Mouse (Mus musculus) hindbrain, embryonic 13.5 days (tissue): ENCODE measurements around the gene Prtn3. TPM values are rescaled to one million over a fixed set of nuclear protein-coding genes. Genes with fewer than 3 reads are reported as not detected.
"Not testable (repeated sequence)": the region's sequence is repeated elsewhere in the genome, so short reads cannot be mapped to it uniquely, and the experiment has no call there.

Experiments
- ATAC-seq: fragments of 200-750 bp; cut with Nextera tagmentation; 2 replicates; pipeline ENCODE4 v1.8.0; 2017; ENCODE audit warnings: moderate TSS enrichment; ENCODE audit not compliant: low FRiP score
- H3K27ac ChIP-seq: fragments of 300-500 bp; sonication (generic); 2 replicates; pipeline ENCODE4 v1.5.1; 2015; ENCODE audit warnings: inconsistent platforms, mild to moderate bottlenecking, moderate library complexity
- H3K27me3 ChIP-seq: fragments of 300-500 bp; sonication (generic); 2 replicates; pipeline ENCODE4 v1.6.1; 2015; ENCODE audit warnings: mild to moderate bottlenecking, inconsistent platforms
- H3K36me3 ChIP-seq: fragments of 300-500 bp; sonication (generic); 2 replicates; pipeline ENCODE4 v1.6.1; 2015; ENCODE audit warnings: mild to moderate bottlenecking, inconsistent platforms
- H3K4me1 ChIP-seq: fragments of 300-500 bp; sonication (generic); replicated peaks from 2 replicates; pipeline ENCODE4 v1.6.1; 2015; ENCODE audit warnings: inconsistent platforms
- H3K4me2 ChIP-seq: fragments of 300-500 bp; sonication (generic); 2 replicates; pipeline ENCODE4 v1.6.1; 2015; ENCODE audit warnings: inconsistent platforms, mild to moderate bottlenecking, moderate library complexity
- H3K4me3 ChIP-seq: fragments of 300-500 bp; sonication (generic); 2 replicates; pipeline ENCODE4 v1.5.1; 2015; ENCODE audit warnings: mild to moderate bottlenecking, inconsistent platforms
- H3K9ac ChIP-seq: fragments of 300-500 bp; sonication (generic); 2 replicates; pipeline ENCODE4 v1.6.1; 2015; ENCODE audit warnings: mild to moderate bottlenecking, inconsistent platforms
- H3K9me3 ChIP-seq: fragments of 300-500 bp; sonication (generic); 2 replicates; pipeline ENCODE4 v1.6.1; 2016; ENCODE audit warnings: inconsistent platforms
- WGBS: fragments of 180-500 bp; shearing (Covaris S2); methylation state at CpG from one replicate; pipeline ENCODE4 v1.1.7; 2015; 5-methylcytosine and 5-hydroxymethylcytosine counted together
- polyA plus RNA-seq: library from polyadenylated mRNA; unstranded; fragments of >200 nt; fragmentation: Nextera tagmentation; extraction: Ambion mirVana; gene quantifications from 2 replicates; pipeline ENCODE4 v1.2.1, GENCODE M21; 2015

Gene Prtn3
- polyA plus RNA-seq, 1 experiment from 2014 or later, result 15.6 TPM

DNA sequence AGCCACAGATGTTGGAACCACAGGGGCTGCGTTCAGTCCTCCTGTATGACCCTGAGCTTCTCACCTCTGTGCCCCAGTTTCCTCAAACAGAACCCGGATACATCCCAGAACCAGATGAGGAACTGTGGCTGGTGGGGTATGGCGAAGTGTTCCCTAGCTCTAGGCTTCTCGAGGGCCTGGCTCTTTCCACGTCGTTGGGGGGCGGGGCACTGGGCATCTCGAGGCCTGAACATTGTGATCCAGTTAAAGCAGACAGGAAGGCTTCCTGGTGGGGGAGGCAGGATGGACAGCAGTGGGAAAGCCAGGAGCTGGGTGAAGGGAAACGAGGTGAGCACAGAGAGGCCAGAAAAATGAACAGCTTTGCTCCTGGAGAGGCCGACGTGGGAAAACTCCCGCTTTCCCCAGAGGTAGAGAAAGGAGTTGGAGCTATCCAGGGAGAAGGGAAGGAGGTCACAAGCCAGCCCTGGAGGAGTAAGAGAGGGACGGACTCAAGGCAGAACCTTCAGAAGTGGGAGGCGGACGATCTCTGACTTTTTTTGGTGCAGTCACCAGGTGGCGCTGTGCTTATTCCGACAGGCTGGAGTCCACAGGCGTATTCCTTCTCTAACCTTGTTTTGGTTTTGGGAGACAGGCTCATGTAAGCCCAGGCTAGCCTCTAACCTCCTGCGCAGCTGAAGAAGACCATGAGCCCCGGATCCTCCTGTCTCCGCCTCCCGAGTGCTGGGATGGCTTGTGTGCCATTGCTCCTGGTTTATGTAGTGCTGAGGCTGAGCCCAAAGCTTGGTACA, 9.2 kb downstream of the Prtn3 start:
- H3K36me3 ChIP-seq, result no peaks in the 10 kb centered on the region
- H3K27ac ChIP-seq, result no peak overlapping the region
- H3K9ac ChIP-seq, result no peak overlapping the region
- no peak for ATAC-seq
- H3K27me3 ChIP-seq, result peaks cover 50% of the 10 kb centered on the region
- no peaks in the 10 kb centered on the region for H3K9me3 ChIP-seq
- no peak overlapping the region for H3K4me3 ChIP-seq
- H3K4me1 ChIP-seq, result peaks cover 16% of the 10 kb centered on the region
- 16% methylated on average over 22 of the region's 22 CpGs for WGBS
- H3K4me2 ChIP-seq, result no peak overlapping the region

DNA sequence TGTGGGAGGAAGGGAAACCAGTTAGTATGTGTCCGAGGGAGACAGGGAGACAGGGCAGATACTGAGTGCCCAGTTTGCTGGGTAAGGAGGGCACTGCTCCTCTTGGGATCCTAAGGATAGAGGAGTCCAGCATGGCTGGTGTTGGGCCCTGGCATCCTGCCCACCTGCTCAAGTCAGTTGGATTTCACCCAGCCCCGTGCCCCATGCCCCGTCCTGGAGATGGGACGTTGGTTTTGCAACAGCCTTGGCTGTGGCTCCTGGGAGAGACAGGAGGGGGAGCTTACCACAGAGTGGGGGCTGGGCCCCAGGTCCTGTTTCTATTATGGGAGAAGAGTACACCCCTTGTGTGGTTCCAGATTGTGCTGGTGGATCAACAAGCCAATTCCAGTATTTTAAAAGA, 10.2 kb downstream of the Prtn3 start:
- ATAC-seq, result no peak

DNA sequence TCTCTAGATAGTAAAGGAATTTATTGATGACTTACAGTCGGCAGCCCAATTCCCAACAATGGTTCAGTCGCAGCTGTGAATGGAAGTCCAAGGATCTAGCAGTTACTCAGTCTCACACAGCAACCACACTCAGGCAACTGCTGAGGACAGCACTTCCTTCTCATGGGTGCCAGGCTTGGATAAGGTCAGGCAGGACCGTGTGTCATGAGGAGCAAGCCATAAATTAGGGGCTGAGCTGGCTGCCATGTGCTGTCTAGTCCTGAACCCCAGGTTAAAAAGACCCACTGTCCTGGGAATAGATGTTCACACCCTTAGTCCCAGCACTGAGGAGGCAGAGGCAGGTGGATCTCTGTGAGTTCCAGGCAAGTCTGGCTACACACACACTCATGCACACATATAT, 10.7 kb downstream of the Prtn3 start:
- not testable (repeated sequence) for H3K9me3 ChIP-seq, ATAC-seq, H3K9ac ChIP-seq, H3K4me3 ChIP-seq, H3K4me2 ChIP-seq, H3K27ac ChIP-seq, H3K36me3 ChIP-seq
- H3K27me3 ChIP-seq, result peaks cover 47% of the 10 kb centered on the region
- 86% methylated on average over 3 of the region's 3 CpGs for WGBS
- H3K4me1 ChIP-seq, result peaks cover 16% of the 10 kb centered on the region

More for the DNA sequence above, 10.2 kb downstream of the Prtn3 start:
- peaks cover 16% of the 10 kb centered on the region for H3K4me1 ChIP-seq
- 69% methylated on average over 4 of the region's 4 CpGs for WGBS
- peaks cover 50% of the 10 kb centered on the region for H3K27me3 ChIP-seq
- H3K9ac ChIP-seq, result no peak overlapping the region
- H3K4me3 ChIP-seq, result no peak overlapping the region
- H3K36me3 ChIP-seq, result no peaks in the 10 kb centered on the region
- no peaks in the 10 kb centered on the region for H3K9me3 ChIP-seq
- no peak overlapping the region for H3K27ac ChIP-seq
- H3K4me2 ChIP-seq, result no peak overlapping the region

DNA sequence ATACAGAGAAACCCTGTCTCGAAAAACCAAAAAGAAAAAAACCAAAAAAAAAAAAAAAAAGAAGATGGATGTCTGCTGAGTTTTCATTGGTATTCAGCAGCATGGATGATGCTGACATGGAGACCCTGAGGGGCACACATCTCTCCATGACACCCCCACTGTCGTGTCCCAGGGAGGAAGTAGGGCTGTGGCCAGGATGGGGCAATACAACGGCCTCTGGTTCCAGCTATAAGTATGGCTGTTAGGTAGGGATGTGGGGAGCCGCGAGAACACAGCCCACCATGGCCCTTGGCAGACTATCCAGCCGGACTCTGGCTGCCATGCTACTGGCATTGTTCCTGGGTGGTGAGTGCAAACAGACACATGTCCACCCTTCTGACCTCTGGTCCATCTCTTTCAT, 11.8 kb downstream of the Prtn3 start, which contains the start of gene Elane:
TSS of gene Elane (plus strand) at position 194 of the 400 bp plus-strand sequence.
- Histone ChIP-seq H3K27me3 (peaks cover 44% of the 10 kb centered on the region), H3K36me3 (no peaks in the 10 kb centered on the region), H3K4me3 (no peak within 1 kb of the TSS), H3K9ac (no peak within 1 kb of the TSS), H3K9me3 (no peaks in the 10 kb centered on the region), H3K4me1 (peaks cover 16% of the 10 kb centered on the region), H3K4me2 (no peak within 1 kb of the TSS), H3K27ac (no peak within 1 kb of the TSS)
- 83% methylated on average over 6 of the region's 6 CpGs for WGBS
- no peak for ATAC-seq

DNA sequence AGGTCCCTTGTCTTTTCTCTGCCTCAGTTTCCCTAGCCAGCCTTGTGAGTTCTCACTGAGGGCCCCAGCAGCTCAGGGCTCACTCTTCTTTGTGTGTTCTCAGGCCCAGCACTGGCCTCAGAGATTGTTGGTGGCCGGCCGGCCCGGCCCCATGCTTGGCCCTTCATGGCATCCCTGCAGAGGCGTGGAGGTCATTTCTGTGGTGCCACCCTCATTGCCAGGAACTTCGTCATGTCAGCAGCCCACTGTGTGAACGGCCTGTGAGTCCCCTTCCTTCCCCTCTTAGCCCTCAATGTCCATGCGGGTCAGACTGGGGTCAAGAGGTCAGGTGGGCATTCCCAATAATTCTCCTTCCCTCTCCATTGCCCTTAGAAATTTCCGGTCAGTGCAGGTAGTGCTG, 12.3 kb downstream of the Prtn3 start:
- Histone ChIP-seq H3K27me3 (peaks cover 45% of the 10 kb centered on the region), H3K4me3 (no peak overlapping the region), H3K9ac (no peak overlapping the region), H3K4me2 (no peak overlapping the region), H3K4me1 (peaks cover 16% of the 10 kb centered on the region), H3K36me3 (no peaks in the 10 kb centered on the region), H3K27ac (no peak overlapping the region), H3K9me3 (no peaks in the 10 kb centered on the region)
- 77% methylated on average over 8 of the region's 8 CpGs for WGBS
- no peak for ATAC-seq

DNA sequence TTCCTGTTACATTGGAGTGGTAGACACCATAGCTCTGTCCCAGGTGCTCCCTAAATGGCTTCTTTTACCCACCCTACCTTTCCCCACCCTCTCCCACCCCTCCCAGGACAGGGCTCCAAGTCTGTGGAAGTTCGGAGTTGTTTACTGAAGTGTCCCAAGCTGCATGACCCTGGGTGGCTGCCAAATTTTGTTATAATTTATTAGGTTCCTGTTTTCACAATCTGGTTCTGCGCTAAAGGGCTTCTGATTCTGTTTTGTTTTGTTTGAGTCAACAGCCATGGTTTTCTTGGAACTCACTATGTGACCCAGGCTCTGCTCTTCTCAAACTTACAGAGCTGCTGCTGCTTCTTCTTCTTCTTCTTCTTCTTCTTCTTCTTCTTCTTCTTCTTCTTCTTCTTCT, 15.1 kb downstream of the Prtn3 start:
- H3K27ac ChIP-seq, result no peak overlapping the region
- H3K27me3 ChIP-seq, result peaks cover 18% of the 10 kb centered on the region
- no peak for ATAC-seq
- 79% methylated on average over 2 of the region's 2 CpGs for WGBS
- H3K9ac ChIP-seq, result no peak overlapping the region
- no peak overlapping the region for H3K4me2 ChIP-seq
- H3K9me3 ChIP-seq, result no peaks in the 10 kb centered on the region
- H3K4me3 ChIP-seq, result no peak overlapping the region
- H3K36me3 ChIP-seq, result peaks cover 8% of the 10 kb centered on the region
- H3K4me1 ChIP-seq, result no peaks in the 10 kb centered on the region

DNA sequence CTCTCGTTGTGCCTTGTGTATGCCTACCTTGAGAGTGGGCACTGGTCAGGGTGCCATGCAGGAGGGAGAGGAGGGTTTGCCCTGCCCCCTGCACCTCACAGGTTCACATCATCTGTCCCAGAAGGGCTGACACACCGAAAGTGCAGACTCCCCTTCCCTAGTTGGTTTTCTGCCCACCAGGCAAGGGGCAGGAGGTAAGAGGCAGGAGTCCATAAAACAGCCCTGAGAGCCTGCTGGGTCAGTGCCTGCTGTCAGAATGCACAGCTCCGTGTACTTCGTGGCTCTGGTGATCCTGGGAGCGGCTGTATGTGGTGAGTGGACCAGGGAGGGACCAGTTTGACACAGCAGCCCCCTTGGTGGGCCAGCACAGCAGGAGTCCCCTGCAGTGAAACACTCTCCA, 16.4 kb downstream of the Prtn3 start, which contains the start of gene Cfd:
TSS of gene Cfd (plus strand) at position 184 of the 400 bp plus-strand sequence.
- Histone ChIP-seq H3K9ac (no peak within 1 kb of the TSS), H3K36me3 (peaks cover 19% of the 10 kb centered on the region), H3K27ac (no peak within 1 kb of the TSS), H3K4me1 (no peaks in the 10 kb centered on the region), H3K4me3 (no peak within 1 kb of the TSS), H3K9me3 (no peaks in the 10 kb centered on the region), H3K27me3 (peaks cover 18% of the 10 kb centered on the region), H3K4me2 (no peak within 1 kb of the TSS)
- ATAC-seq, result no peak
- WGBS, result 42% methylated on average over 5 of the region's 5 CpGs

DNA sequence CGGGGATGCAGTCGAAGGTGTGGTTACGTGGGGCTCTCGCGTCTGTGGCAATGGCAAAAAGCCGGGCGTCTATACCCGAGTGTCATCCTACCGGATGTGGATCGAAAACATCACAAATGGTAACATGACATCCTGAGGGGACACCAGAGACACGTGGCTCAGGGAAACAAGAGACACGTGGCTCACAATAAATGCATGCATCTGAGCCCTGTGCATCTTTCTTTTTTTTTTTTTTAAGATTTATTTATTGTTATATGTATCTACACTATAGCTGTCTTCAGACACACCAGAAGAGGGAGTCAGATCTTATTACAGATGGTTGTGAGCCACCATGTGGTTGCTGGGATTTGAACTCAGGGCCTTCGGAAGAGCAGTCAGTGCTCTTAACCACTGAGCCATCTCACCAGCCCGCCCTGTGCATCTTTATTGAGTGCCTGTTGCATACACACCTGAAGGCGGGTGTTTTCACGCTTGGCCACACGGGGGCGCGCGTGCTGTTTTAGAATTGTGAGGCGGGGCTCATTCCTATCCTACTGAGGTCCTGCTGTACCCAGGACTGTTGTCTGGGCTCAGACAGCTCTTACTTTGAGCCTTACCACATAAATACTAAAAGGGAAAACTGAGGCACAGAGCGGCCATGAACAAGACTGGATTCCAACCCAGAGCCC, 18.3 kb downstream of the Prtn3 start:
- H3K9ac ChIP-seq, H3K9me3 ChIP-seq, H3K4me2 ChIP-seq, H3K4me3 ChIP-seq, H3K4me1 ChIP-seq, H3K27ac ChIP-seq: not testable (repeated sequence)
- H3K36me3 ChIP-seq, result peaks cover 38% of the 10 kb centered on the region
- peaks cover 26% of the 10 kb centered on the region for H3K27me3 ChIP-seq
- peak; percentile 22; the same call in 1 of the 2 replicates for ATAC-seq
- WGBS, result 47% methylated on average over 22 of the region's 22 CpGs

DNA sequence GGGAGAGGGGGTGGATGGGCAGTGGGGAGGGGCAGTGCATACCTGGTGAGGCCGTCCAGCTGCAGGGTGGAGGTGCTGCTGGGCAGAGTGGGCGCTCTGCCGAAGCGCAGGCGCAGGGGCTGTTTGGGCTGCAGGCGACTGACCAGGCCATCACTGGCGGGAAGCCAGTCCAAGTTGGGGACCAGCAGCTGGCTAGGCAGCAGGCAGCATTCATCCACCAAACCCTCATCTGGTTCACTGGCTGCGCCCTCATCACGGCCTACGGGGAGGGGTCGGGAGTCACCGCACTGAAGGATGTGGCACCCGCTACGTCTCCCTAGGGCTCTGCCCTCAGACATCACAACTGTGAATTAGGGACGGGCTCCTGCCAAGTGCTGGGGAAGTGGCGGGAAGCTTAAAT, 22.0 kb downstream of the Prtn3 start:
- H3K27ac ChIP-seq, result no peak overlapping the region
- no peak for ATAC-seq
- H3K4me1 ChIP-seq, result peaks cover 10% of the 10 kb centered on the region
- peaks cover 55% of the 10 kb centered on the region for H3K36me3 ChIP-seq
- no peak overlapping the region for H3K9ac ChIP-seq
- H3K27me3 ChIP-seq, result peaks cover 27% of the 10 kb centered on the region
- no peak overlapping the region for H3K4me3 ChIP-seq
- WGBS, result 92% methylated on average over 16 of the region's 16 CpGs
- H3K4me2 ChIP-seq, result no peak overlapping the region
- no peaks in the 10 kb centered on the region for H3K9me3 ChIP-seq

DNA sequence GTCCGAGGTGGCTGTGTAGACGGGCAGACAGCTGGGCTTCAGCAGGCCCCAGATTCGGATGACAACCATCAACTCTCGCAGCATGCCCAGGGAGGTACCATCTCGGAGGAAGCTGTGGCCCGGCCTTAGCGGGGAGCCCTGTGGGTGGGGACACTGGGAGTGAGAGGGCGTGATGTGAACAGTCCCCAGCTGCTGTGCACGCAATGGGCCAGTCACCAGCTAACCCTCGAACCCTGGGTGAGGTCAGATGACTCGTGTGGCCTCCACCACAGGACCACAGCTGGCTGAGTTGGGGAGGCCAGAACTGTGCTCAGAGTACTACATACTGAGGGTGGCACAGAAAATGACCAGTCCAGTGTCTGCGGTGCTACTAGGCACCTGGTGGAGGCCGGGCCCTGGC, 22.5 kb downstream of the Prtn3 start:
- peaks cover 55% of the 10 kb centered on the region for H3K36me3 ChIP-seq
- no peaks in the 10 kb centered on the region for H3K9me3 ChIP-seq
- no peak overlapping the region for H3K4me3 ChIP-seq
- 89% methylated on average over 13 of the region's 13 CpGs for WGBS
- H3K27ac ChIP-seq, result no peak overlapping the region
- peaks cover 24% of the 10 kb centered on the region for H3K27me3 ChIP-seq
- no peak overlapping the region for H3K9ac ChIP-seq
- ATAC-seq, result no peak
- no peak overlapping the region for H3K4me2 ChIP-seq
- peaks cover 12% of the 10 kb centered on the region for H3K4me1 ChIP-seq

DNA sequence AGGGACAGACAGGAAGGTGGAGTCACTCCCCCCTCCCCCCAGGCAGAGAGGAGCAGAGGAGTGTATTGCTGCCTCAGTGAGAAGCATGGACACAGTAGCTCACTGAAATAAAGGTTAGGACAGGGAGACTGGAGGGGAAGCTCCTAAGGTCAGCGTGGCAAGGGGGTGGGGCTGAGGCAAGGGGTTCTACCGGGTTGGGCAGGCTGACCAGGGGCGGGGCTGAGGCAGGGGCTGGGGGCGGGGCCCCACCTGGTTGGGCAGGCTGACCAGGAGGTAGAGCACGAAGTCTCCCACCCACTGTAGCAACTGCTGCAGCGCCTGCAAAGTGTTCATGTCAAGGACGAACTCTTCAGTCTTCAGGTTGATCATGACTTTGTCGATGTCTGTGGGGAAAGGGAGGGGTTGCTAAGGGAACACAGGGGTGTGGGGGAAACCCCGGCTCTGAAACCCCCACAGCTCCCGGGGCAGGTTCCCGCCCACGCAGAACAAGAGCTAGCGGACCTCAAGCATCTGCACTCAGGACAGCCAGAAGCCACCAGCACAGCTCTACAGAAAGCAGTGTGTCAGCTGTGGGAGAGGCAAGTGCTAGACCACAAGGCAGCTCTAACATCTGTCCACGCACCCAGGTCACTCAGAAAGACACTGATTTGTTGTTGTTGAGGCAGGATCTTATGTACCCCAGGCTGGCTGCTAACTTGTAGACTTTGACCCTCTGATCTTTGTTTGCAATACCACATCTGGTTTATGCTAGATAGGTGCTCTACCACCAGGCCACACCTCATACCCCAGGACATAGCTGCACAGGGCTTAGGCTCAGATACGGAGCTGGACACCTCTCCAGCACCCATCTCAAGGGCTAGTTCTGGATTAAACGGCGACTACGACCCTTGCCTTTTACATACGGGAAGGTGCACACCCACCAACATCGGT, 23.3 kb downstream of the Prtn3 start:
- H3K9ac ChIP-seq, result peak overlapping the region; percentile 19; the same call in 1 of the 2 replicates
- no peak overlapping the region for H3K4me2 ChIP-seq
- H3K9me3 ChIP-seq, result no peaks in the 10 kb centered on the region
- H3K4me1 ChIP-seq, result peaks cover 12% of the 10 kb centered on the region
- 51% methylated on average over 19 of the region's 20 CpGs for WGBS
- H3K27ac ChIP-seq, result no peak overlapping the region
- H3K4me3 ChIP-seq, result no peak overlapping the region
- peaks cover 59% of the 10 kb centered on the region for H3K36me3 ChIP-seq
- ATAC-seq, result no peak
- H3K27me3 ChIP-seq, result peaks cover 24% of the 10 kb centered on the region

DNA sequence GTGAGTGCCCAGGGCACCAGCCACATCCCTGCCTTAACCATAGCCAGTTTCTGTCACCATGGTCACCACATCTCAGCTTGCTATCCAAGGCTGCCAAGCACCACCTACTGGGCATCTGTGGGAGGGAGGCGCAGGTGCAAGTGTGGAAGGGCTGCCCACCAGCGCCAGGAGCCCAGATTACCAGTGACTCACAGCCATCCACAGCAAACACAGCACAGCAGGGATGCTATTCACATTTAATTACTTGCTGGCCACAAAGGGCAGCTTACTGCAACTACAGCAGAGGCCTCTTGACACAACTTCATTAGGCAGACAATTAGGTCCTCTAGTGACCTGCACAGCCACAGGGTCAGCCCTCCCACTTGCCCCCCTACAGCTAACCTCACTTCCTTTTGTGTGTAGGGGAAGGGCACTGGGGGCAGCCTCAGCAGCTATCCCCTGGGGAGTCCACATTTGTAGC, 26.7 kb downstream of the Prtn3 start:
- peak; percentile 65 for ATAC-seq
- Histone ChIP-seq H3K36me3 (peaks cover 70% of the 10 kb centered on the region), H3K4me3 (no peak overlapping the region), H3K9ac (peak overlapping the region; percentile 7), H3K9me3 (no peaks in the 10 kb centered on the region), H3K4me2 (no peak overlapping the region), H3K4me1 (peaks cover 12% of the 10 kb centered on the region), H3K27ac (peak overlapping the region; percentile 58; the same call in 1 of the 2 replicates), H3K27me3 (peaks cover 29% of the 10 kb centered on the region)
- WGBS, result 14% methylated on average over 2 of the region's 2 CpGs
